Mouse (Mus musculus) ES-Bruce4 (cell line): ENCODE results near the gene Imp4. TPM values are rescaled to one million over a fixed set of nuclear protein-coding genes. Genes with fewer than 3 reads are reported as not detected.

Source experiments
- H3K27ac ChIP-seq: 2 replicates; pipeline ENCODE4 v1.5.1; 2012; ENCODE audit warnings: low read length, inconsistent platforms; ENCODE audit not compliant: insufficient read depth
- H3K27me3 ChIP-seq: 2 replicates; pipeline ENCODE4 v1.6.1; 2012; ENCODE audit warnings: mild to moderate bottlenecking, low read length, inconsistent platforms; ENCODE audit not compliant: control insufficient read depth, poor library complexity, insufficient read depth, severe bottlenecking
- H3K36me3 ChIP-seq: 2 replicates; pipeline ENCODE4 v1.6.1; 2012; ENCODE audit warnings: inconsistent platforms, mild to moderate bottlenecking, low read length, moderate library complexity; ENCODE audit not compliant: control insufficient read depth, poor library complexity, insufficient read depth, severe bottlenecking
- H3K4me1 ChIP-seq: one replicate; pipeline ENCODE4 v1.8.1; 2011; ENCODE audit warnings: low read length; ENCODE audit not compliant: control insufficient read depth, insufficient read depth
- H3K4me3 ChIP-seq: 2 replicates; pipeline ENCODE4 v1.5.1; 2011; ENCODE audit warnings: low read depth, mild to moderate bottlenecking, low read length
- H3K9ac ChIP-seq: 2 replicates; pipeline ENCODE4 v1.6.1; 2012; ENCODE audit warnings: low read depth, mild to moderate bottlenecking, inconsistent platforms; ENCODE audit not compliant: poor library complexity, severe bottlenecking
- H3K9me3 ChIP-seq: replicated peaks from 2 replicates; pipeline ENCODE4 v1.6.1; 2012; ENCODE audit warnings: mild to moderate bottlenecking, low read length, inconsistent platforms; ENCODE audit not compliant: control insufficient read depth, poor library complexity, insufficient read depth, severe bottlenecking
- CTCF ChIP-seq: IDR thresholded peaks from one replicate; pipeline ENCODE4 v1.8.1; 2011; ENCODE audit warnings: low read depth, low read length
- EP300 ChIP-seq: IDR thresholded peaks from 2 replicates; pipeline ENCODE4 v1.6.1; 2011; ENCODE audit warnings: low read depth, low read length; ENCODE audit not compliant: insufficient read depth
- POLR2A ChIP-seq: IDR thresholded peaks from one replicate; pipeline ENCODE4 v1.8.1; 2011; ENCODE audit warnings: low read length; ENCODE audit not compliant: insufficient read depth
- polyA plus RNA-seq: library from polyadenylated mRNA; stranded (reverse); fragments of >200 nt; gene quantifications from 2 replicates; pipeline ENCODE4 v1.2.4, GENCODE M21; 2011; ENCODE audit warnings: low read depth; ENCODE audit not compliant: missing spikeins, insufficient read depth, insufficient read length

Imp4 gene
- 42.2 and 49.2 TPM in 2 replicates for polyA plus RNA-seq

- Histone ChIP-seq H3K4me3 (peak within 1 kb of the TSS; percentile 93), H3K27ac (no peak within 1 kb of the TSS), H3K27me3 (no peaks in the 10 kb centered on the region), H3K9ac (peak within 1 kb of the TSS; percentile 54), H3K36me3 (peaks cover 23% of the 10 kb centered on the region), H3K4me1 (no peaks in the 10 kb centered on the region), H3K9me3 (no peaks in the 10 kb centered on the region)
- TF ChIP-seq CTCF = no peak
- TF ChIP-seq POLR2A = peak; percentile 64
- TF ChIP-seq EP300 = no peak
Observed at GRCm38 (mm10) chr1:34439215-34439960, at the start of gene Imp4, which contains the start of gene Ccdc115. Imp4 (plus strand) TSS chr1:34439851. Ccdc115 (minus strand) TSS chr1:34439672.

DNA sequence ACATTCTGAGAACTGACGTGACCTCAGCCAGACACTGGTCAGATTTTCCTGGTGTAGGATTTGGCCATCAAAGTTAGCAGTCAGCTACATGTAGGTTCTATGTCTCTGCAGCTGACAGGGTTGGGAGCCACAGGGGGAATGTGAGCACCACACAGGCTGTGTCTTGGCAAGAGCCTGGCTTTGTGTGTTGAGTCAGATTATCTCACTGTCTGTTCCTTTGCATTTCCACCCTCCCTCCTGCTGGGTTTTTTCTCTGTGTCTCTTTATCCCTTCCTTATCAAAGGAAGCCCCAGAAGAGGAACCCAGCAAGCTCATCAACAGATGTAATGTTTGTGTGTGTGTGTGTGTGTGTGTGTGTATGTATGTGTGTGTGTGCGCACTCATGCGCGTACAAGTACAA is 43.3 kb upstream of the Imp4 start:
- TF ChIP-seq POLR2A (no peak), CTCF (no peak), EP300 (no peak)
- H3K9me3 ChIP-seq = no peaks in the 10 kb centered on the region
- H3K27ac ChIP-seq = no peak overlapping the region

GRCm38 (mm10) chr1:34399182-34399953 is 40.3 kb upstream of the Imp4 start:
- no peak overlapping the region for H3K9ac ChIP-seq
- H3K4me3 ChIP-seq = no peak overlapping the region
- H3K9me3 ChIP-seq = no peaks in the 10 kb centered on the region
- no peaks in the 10 kb centered on the region for H3K4me1 ChIP-seq
- no peak overlapping the region for H3K27ac ChIP-seq
- no peaks in the 10 kb centered on the region for H3K36me3 ChIP-seq
- no peaks in the 10 kb centered on the region for H3K27me3 ChIP-seq
- TF ChIP-seq CTCF (no peak), EP300 (no peak), POLR2A (no peak)

More for the DNA sequence above, 43.3 kb upstream of the Imp4 start:
- H3K36me3 ChIP-seq = no peaks in the 10 kb centered on the region
- no peaks in the 10 kb centered on the region for H3K27me3 ChIP-seq
- no peaks in the 10 kb centered on the region for H3K4me1 ChIP-seq
- no peak overlapping the region for H3K4me3 ChIP-seq
- H3K9ac ChIP-seq = no peak overlapping the region

DNA sequence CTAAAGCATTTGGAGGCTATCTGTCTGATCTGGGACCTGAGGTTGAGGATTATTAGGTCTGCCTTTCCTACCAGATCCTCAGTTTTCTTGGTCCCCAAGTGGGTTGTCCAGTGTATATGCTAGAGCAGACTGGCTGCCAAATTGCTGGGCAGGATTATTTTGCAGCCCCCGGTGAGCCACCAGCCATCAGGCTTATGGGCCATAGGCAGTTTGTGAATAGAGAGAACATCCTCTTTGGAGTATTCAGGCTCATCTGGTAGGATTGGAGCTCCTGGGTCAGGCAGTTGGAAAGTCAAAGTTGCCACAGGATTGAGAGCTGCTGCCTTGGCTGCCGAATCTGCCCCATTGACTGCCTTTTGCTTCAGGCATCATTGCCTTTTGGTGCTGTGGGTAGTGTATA is 11.2 kb upstream of the Imp4 start:
- Histone ChIP-seq H3K9me3 (peaks cover 42% of the 10 kb centered on the region), H3K36me3 (no peaks in the 10 kb centered on the region), H3K27ac (no peak overlapping the region), H3K27me3 (no peaks in the 10 kb centered on the region), H3K9ac (no peak overlapping the region), H3K4me3 (no peak overlapping the region), H3K4me1 (no peaks in the 10 kb centered on the region)
- TF ChIP-seq EP300 (no peak), POLR2A (no peak), CTCF (no peak)

- Histone ChIP-seq H3K4me3 (no peak overlapping the region), H3K4me1 (no peaks in the 10 kb centered on the region), H3K36me3 (no peaks in the 10 kb centered on the region), H3K9ac (no peak overlapping the region), H3K27me3 (no peaks in the 10 kb centered on the region), H3K9me3 (peaks cover 42% of the 10 kb centered on the region), H3K27ac (no peak overlapping the region)
- TF ChIP-seq CTCF (no peak), EP300 (no peak), POLR2A (no peak)
Observed at GRCm38 (mm10) chr1:34429281-34429680, 10.4 kb upstream of the Imp4 start.

GRCm38 (mm10) chr1:34430981-34431380 is 8.7 kb upstream of the Imp4 start:
- Histone ChIP-seq H3K4me3 (no peak overlapping the region), H3K4me1 (no peaks in the 10 kb centered on the region), H3K9ac (no peak overlapping the region), H3K9me3 (peaks cover 35% of the 10 kb centered on the region), H3K36me3 (no peaks in the 10 kb centered on the region), H3K27me3 (no peaks in the 10 kb centered on the region), H3K27ac (no peak overlapping the region)
- no peak for TF ChIP-seq CTCF
- TF ChIP-seq EP300 = no peak
- TF ChIP-seq POLR2A = no peak
